In the genomic region with DNA sequence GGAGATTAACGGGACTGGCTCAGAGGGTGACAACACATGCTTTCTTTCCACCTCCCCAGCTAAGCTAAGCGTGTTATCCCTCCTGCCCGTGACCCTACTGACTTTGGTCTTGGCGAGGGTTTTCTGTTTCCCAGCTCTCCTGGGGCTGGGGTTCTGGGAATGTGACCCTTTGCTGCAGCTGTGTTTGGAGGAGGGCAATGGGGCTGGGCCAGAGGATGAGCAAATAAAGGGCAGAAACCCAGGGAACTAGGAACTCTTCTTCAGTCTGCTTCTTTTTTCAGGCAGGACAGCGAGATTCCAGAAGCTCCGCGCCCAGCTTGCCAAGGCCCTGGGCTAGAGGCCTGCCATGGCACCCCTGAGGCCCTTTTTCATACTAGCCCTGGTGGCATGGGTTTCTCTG, we compare ENCODE assay signal across 8 mouse cellular contexts. TPM values are rescaled to one million over a fixed set of nuclear protein-coding genes. Genes with fewer than 3 reads are reported as not detected.
DNase-seq lines count a peak whose midpoint lies in the region; ATAC-seq and TF ChIP-seq lines count a peak whose summit lies in the region.

Vtn (plus strand) TSS at position 88 of the 400 bp plus-strand sequence.

- WGBS in kidney, postnatal 0 days = 53% methylated on average over 7 of the region's 7 CpGs
- 57% methylated on average over 7 of the region's 7 CpGs for WGBS in neural tube, embryonic 12.5 days

- intact Hi-C loops in left cerebral cortex, postnatal 10 days (cut with DNase I) = no loop called here

- no peak within 1 kb of the TSS for H3K27ac ChIP-seq in kidney, postnatal 0 days
- H3K27ac ChIP-seq in neural tube, embryonic 12.5 days = peak within 1 kb of the TSS; percentile 62; the same call in 1 of the 2 replicates

- H3K27me3 ChIP-seq in kidney, postnatal 0 days (ENCODE audit: insufficient read depth, low read length) = 0 out of 2 replicates have a peak, but pooled peaks cover 6% of the 10 kb centered on the region
- H3K27me3 ChIP-seq in neural tube, embryonic 12.5 days (replicated peaks) = peaks cover 38% of the 10 kb centered on the region

- no peak within 1 kb of the TSS for H3K9ac ChIP-seq in kidney, postnatal 0 days (ENCODE audit: low read depth, low read length)
- H3K9ac ChIP-seq in neural tube, embryonic 12.5 days = peak within 1 kb of the TSS; percentile 87

- peaks cover 10% of the 10 kb centered on the region; the same call in 1 of the 2 replicates for H3K4me1 ChIP-seq in kidney, postnatal 0 days (replicated peaks; ENCODE audit: insufficient read depth, low read length)
- peaks cover 15% of the 10 kb centered on the region for H3K4me1 ChIP-seq in neural tube, embryonic 12.5 days

- peak within 1 kb of the TSS; percentile 42 for H3K4me3 ChIP-seq in kidney, postnatal 0 days (replicated peaks; ENCODE audit: low read depth, low read length)
- H3K4me3 ChIP-seq in neural tube, embryonic 12.5 days = peak within 1 kb of the TSS; percentile 74

- no peaks in the 10 kb centered on the region for H3K9me3 ChIP-seq in kidney, postnatal 0 days (replicated peaks; ENCODE audit: low read length)
- H3K9me3 ChIP-seq in neural tube, embryonic 12.5 days = no peaks in the 10 kb centered on the region

- peak within 1 kb of the TSS; percentile 90 for H3K4me2 ChIP-seq in kidney, postnatal 0 days (ENCODE audit: low read length)
- H3K4me2 ChIP-seq in neural tube, embryonic 12.5 days (replicated peaks) = peak within 1 kb of the TSS; percentile 94

- ATAC-seq in kidney, postnatal 0 days (replicated peaks; ENCODE audit: low FRiP score, low read depth) = no peak
- ATAC-seq in neural tube, embryonic 12.5 days (ENCODE audit: low FRiP score, low read depth) = no peak

- no peaks in the 10 kb centered on the region for H3K36me3 ChIP-seq in kidney, postnatal 0 days (ENCODE audit: insufficient read depth, low read length)
- no peaks in the 10 kb centered on the region for H3K36me3 ChIP-seq in neural tube, embryonic 12.5 days

- TF ChIP-seq CTCF in kidney, postnatal 0 days (IDR thresholded peaks at IDR 0.05; ENCODE audit: low read depth) = no peak

- DNase-seq in kidney, postnatal 0 days (ENCODE audit: low spot score) = no peak
- no peak for DNase-seq in kidney, adult 9 months
- peak; percentile 17 for DNase-seq in embryo, embryonic 11 days
- peak; percentile 59 to 66 for DNase-seq in heart, adult 9 months (ENCODE audit: low spot score in 2 of 2)
- DNase-seq in left cerebral cortex, postnatal 10 days (ENCODE audit: extremely low spot score in 1 of 2, low spot score in 2 of 2) = peak in 1 of 2 experiments; percentile 80
- no peak for DNase-seq in urinary bladder, adult 2 months (ENCODE audit: low spot score)
- no peak for DNase-seq in MN1 (ENCODE audit: low spot score)

RNA-seq across cellular contexts. Expression of gene Vtn, which starts in this region (rescaled TPM):
- polyA plus RNA-seq in kidney, postnatal 0 days (2015; fragmentation: Nextera tagmentation; extraction: Ambion mirVana) = 0.70 and 1.7 TPM in 2 replicates
- 10 to 100 TPM; 74.5 to 75.4 TPM for total RNA-seq in left cerebral cortex, postnatal 10 days (2021)
- polyA plus RNA-seq in neural tube, embryonic 12.5 days (2016; fragmentation: Nextera tagmentation; extraction: Ambion mirVana) = 109 and 116 TPM in 2 replicates
- 3.6 and 4.4 TPM in 2 replicates for polyA plus RNA-seq in urinary bladder, adult 2 months (2012; rRNA removed)

Comparison
In these comparisons a context has a peak if more than half of its experiments do, and no peak if none do; other contexts are left out.
1. RNA of gene Vtn (polyA plus RNA-seq): 109 to 116 TPM in neural tube, embryonic 12.5 days; 3.6 to 4.4 TPM in urinary bladder, adult 2 months and 0.70 to 1.7 TPM in kidney, postnatal 0 days; every median in the first group is over 10 times any median in the second.
2. DNase-seq: peak in embryo, embryonic 11 days (single experiment) and heart, adult 9 months (2 of 2); none in kidney, postnatal 0 days (single experiment), kidney, adult 9 months (single experiment), urinary bladder, adult 2 months (single experiment) and MN1 (single experiment).